Mouse (Mus musculus) v-Abl transformed pro-B cells (cell line): ENCODE data around the gene Vmn2r99.

Experiments
- in situ Hi-C, 2 experiments: fragments of 400-800 bp; cut with MboI; formaldehyde crosslinking; loops; one replicate each; pipeline ENCODE4 v1.15.1; 2025; ENCODE audit not compliant: unreplicated experiment in 2 of 2

Gene Vmn2r99

DNA sequence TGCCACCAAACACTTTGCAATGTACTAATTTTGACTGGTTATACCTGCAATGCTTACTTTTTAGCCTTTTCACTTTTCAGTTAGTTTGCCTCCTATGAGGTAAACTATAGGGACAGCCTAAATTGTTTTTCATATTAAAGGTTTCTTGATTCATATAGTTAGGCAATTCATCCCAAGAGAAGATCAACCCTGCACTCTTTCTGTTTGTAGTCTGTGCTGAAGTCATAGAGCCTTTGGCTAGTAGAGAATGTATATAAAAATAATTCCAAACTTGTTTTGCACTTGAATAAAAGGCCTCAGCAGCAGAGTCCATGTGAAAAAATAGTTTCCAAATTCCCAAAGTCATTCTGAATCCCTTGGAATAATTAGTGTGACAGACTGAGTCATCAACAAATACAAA, at the start of gene Vmn2r99:
Gene Vmn2r99 (plus strand): TSS at position 301 of the 400 bp plus-strand sequence.
- in situ Hi-C loops = no loop called here

DNA sequence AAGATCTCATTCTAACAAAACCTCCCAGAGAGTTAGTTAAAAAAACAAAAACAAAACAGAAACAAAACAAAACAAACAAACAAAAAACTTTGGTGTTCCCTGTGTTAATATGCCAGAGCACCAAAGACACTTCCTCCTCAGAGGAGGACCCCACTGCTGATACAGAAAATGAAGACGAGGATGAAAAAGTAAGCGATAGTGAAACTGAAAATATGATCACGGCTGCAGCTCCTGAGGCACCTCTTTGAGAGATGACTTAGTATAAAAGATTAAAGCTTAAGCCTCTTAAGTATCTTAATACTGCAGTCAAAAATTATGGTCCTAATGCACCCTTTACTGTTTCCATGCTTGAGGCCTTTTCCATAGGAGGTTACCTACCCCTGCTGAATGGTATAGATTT, 75.9 kb downstream of the Vmn2r99 start:
- in situ Hi-C loops = no loop called here

DNA sequence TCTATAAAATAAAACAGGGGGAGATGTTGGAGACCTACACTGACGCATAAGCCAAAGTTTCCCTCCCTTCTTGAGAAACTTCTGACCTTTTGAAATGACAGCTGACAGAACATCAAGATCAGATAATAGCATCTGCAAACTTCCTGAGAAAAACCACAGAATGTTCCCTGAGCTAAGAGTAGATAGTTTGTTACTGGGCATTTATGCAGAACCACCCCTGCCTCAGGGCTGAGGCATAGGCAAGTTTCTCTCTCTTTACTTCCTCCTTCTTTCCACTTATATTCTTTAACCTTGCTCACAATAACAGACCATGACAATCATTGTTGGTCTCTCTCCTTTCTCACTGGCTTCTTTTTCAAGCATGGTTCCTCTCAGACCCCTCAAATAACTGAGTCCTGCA, 83.2 kb downstream of the Vmn2r99 start:
- in situ Hi-C loops = no loop called here
